25 mouse cellular contexts compared by ENCODE assay signal in genomic region chr6:76065383-76065782, GRCm38 (mm10).
DNase-seq lines count a peak whose midpoint lies in the region; ATAC-seq and TF ChIP-seq lines count a peak whose summit lies in the region.
"Had no signal": no experiment of that assay in that cellular context is flagged by ENCODE, and none has a peak within 500 bp of the region (broad histone marks: within the 10 kb centered on the region; RNA-seq: fewer than 3 reads in every experiment).

No protein-coding gene starts in this region.

- H3K27me3 ChIP-seq in embryonic facial prominence, embryonic 14.5 days (replicated peaks; ENCODE audit: control insufficient read depth, insufficient read depth, low read length) = no peaks in the 10 kb centered on the region
- H3K27me3 ChIP-seq in embryonic facial prominence, embryonic 10.5 days (replicated peaks; ENCODE audit: low read depth, poor library complexity, severe bottlenecking) = no peaks in the 10 kb centered on the region
- no peaks in the 10 kb centered on the region for H3K27me3 ChIP-seq in kidney, embryonic 15.5 days
- H3K27me3 ChIP-seq in kidney, postnatal 0 days (ENCODE audit: insufficient read depth, low read length) = no peaks in the 10 kb centered on the region
- H3K27me3 ChIP-seq: CH12.LX; embryonic facial prominence, embryonic 13.5 days; forebrain, embryonic 13.5 days; forebrain, embryonic 15.5 days; Patski had no signal

- no peaks in the 10 kb centered on the region for H3K36me3 ChIP-seq in embryonic facial prominence, embryonic 14.5 days (ENCODE audit: control insufficient read depth, insufficient read depth, low read length)
- H3K36me3 ChIP-seq in embryonic facial prominence, embryonic 10.5 days (replicated peaks) = no peaks in the 10 kb centered on the region
- H3K36me3 ChIP-seq in kidney, embryonic 15.5 days = no peaks in the 10 kb centered on the region
- H3K36me3 ChIP-seq in kidney, postnatal 0 days (ENCODE audit: insufficient read depth, low read length) = no peaks in the 10 kb centered on the region
- H3K36me3 ChIP-seq: embryonic facial prominence, embryonic 13.5 days; forebrain, embryonic 15.5 days; G1E had no signal

- H3K4me2 ChIP-seq in embryonic facial prominence, embryonic 14.5 days (ENCODE audit: low read depth, low read length) = no peak overlapping the region
- no peak overlapping the region for H3K4me2 ChIP-seq in kidney, embryonic 15.5 days
- H3K4me2 ChIP-seq in kidney, postnatal 0 days (ENCODE audit: low read length) = no peak overlapping the region
- H3K4me2 ChIP-seq: embryonic facial prominence, embryonic 13.5 days; forebrain, embryonic 13.5 days; forebrain, embryonic 15.5 days had no signal

- WGBS in embryonic facial prominence, embryonic 14.5 days = 72% methylated on average over 4 of the region's 4 CpGs
- 78% methylated on average over 4 of the region's 4 CpGs for WGBS in embryonic facial prominence, embryonic 10.5 days
- 49% methylated on average over 4 of the region's 4 CpGs for WGBS in kidney, embryonic 15.5 days
- WGBS in kidney, postnatal 0 days = 58% methylated on average over 4 of the region's 4 CpGs

- H3K9me3 ChIP-seq in embryonic facial prominence, embryonic 14.5 days (ENCODE audit: control insufficient read depth, low read length) = no peaks in the 10 kb centered on the region
- H3K9me3 ChIP-seq in embryonic facial prominence, embryonic 10.5 days = no peaks in the 10 kb centered on the region
- no peaks in the 10 kb centered on the region for H3K9me3 ChIP-seq in kidney, embryonic 15.5 days (replicated peaks)
- no peaks in the 10 kb centered on the region for H3K9me3 ChIP-seq in kidney, postnatal 0 days (replicated peaks; ENCODE audit: low read length)
- H3K9me3 ChIP-seq: embryonic facial prominence, embryonic 13.5 days; forebrain, embryonic 13.5 days; forebrain, embryonic 15.5 days had no signal

- H3K4me3 ChIP-seq in embryonic facial prominence, embryonic 14.5 days (ENCODE audit: low read depth, low read length) = no peak overlapping the region
- no peak overlapping the region for H3K4me3 ChIP-seq in embryonic facial prominence, embryonic 10.5 days
- H3K4me3 ChIP-seq in kidney, embryonic 15.5 days (replicated peaks) = no peak overlapping the region
- no peak overlapping the region for H3K4me3 ChIP-seq in kidney, postnatal 0 days (replicated peaks; ENCODE audit: low read depth, low read length)
- H3K4me3 ChIP-seq: embryonic facial prominence, embryonic 13.5 days; forebrain, embryonic 13.5 days; forebrain, embryonic 15.5 days had no signal

- H3K9ac ChIP-seq in embryonic facial prominence, embryonic 14.5 days (ENCODE audit: low read depth, low read length) = no peak overlapping the region
- no peak overlapping the region for H3K9ac ChIP-seq in kidney, embryonic 15.5 days
- no peak overlapping the region for H3K9ac ChIP-seq in kidney, postnatal 0 days (ENCODE audit: low read depth, low read length)
- H3K9ac ChIP-seq: embryonic facial prominence, embryonic 13.5 days; forebrain, embryonic 13.5 days; forebrain, embryonic 15.5 days had no signal

- ATAC-seq in embryonic facial prominence, embryonic 14.5 days (ENCODE audit: low read depth) = no peak
- ATAC-seq in kidney, embryonic 15.5 days (replicated peaks; ENCODE audit: low FRiP score) = peak; percentile 87
- ATAC-seq in kidney, postnatal 0 days (replicated peaks; ENCODE audit: low FRiP score, low read depth) = peak; percentile 80
- ATAC-seq: activated CD4-positive, CD25-positive, alpha-beta regulatory T cell, adult 4 months; CD4-positive, CD25-positive, alpha-beta regulatory T cell, adult 4 months; forebrain, embryonic 13.5 days; forebrain, embryonic 15.5 days; Patski had no signal

- DNase-seq in embryonic facial prominence, embryonic 14.5 days (ENCODE audit: low spot score) = peak; percentile 0
- no peak for DNase-seq in embryonic facial prominence, embryonic 10.5 days (ENCODE audit: low spot score)
- DNase-seq in kidney, adult 9 months = peak; percentile 6
- DNase-seq in kidney, postnatal 25 days = no peak
- DNase-seq in kidney, adult 18-20 months = no peak
- peak; percentile 65 for DNase-seq in kidney, postnatal 0 days (ENCODE audit: low spot score)
- no peak for DNase-seq in kidney, postnatal 10 days
- DNase-seq: adrenal gland, adult 8-10 months; adrenal gland, postnatal 14 days; adrenal gland, postnatal 36 days; B cell, adult 2 months; cerebellum, adult 11-12 months; cerebellum, adult 2 months; cerebellum, adult 9-10 months; cerebellum, postnatal 10 days; cerebellum, postnatal 25 days had no signal

- H3K4me1 ChIP-seq in embryonic facial prominence, embryonic 14.5 days (ENCODE audit: control insufficient read depth, insufficient read depth, low read length) = no peaks in the 10 kb centered on the region
- no peaks in the 10 kb centered on the region for H3K4me1 ChIP-seq in embryonic facial prominence, embryonic 10.5 days
- no peaks in the 10 kb centered on the region for H3K4me1 ChIP-seq in kidney, embryonic 15.5 days
- no peaks in the 10 kb centered on the region for H3K4me1 ChIP-seq in kidney, postnatal 0 days (replicated peaks; ENCODE audit: insufficient read depth, low read length)
- H3K4me1 ChIP-seq: embryonic facial prominence, embryonic 13.5 days; forebrain, embryonic 13.5 days; forebrain, embryonic 15.5 days had no signal

- no peak for TF ChIP-seq CTCF in kidney, postnatal 0 days (IDR thresholded peaks at IDR 0.05; ENCODE audit: low read depth)

- no peak overlapping the region for H3K27ac ChIP-seq in embryonic facial prominence, embryonic 14.5 days (replicated peaks; ENCODE audit: low read depth, low read length)
- no peak overlapping the region for H3K27ac ChIP-seq in embryonic facial prominence, embryonic 10.5 days (replicated peaks)
- no peak overlapping the region for H3K27ac ChIP-seq in kidney, embryonic 15.5 days
- no peak overlapping the region for H3K27ac ChIP-seq in kidney, postnatal 0 days
- H3K27ac ChIP-seq: embryonic facial prominence, embryonic 13.5 days; forebrain, embryonic 13.5 days; forebrain, embryonic 15.5 days had no signal

Comparison
In these comparisons a context has a peak if more than half of its experiments do, and no peak if none do; other contexts are left out.
1. DNase-seq: peak in embryonic facial prominence, embryonic 14.5 days (single experiment), kidney, adult 9 months (single experiment) and kidney, postnatal 0 days (single experiment); none in embryonic facial prominence, embryonic 10.5 days (single experiment), kidney, postnatal 25 days (0 of 2), kidney, adult 18-20 months (single experiment) and kidney, postnatal 10 days (single experiment).